Mouse (Mus musculus) CD4-positive, CD25-positive, alpha-beta regulatory T cell, adult 2 months (primary cell): ENCODE measurements around the gene Tspan9.

Source experiments
- DNase-seq: peaks from one replicate; pipeline ENCODE4 v3.0.0-alpha.2; 2012; ENCODE audit warnings: low read depth, low spot score

Gene Tspan9

DNA sequence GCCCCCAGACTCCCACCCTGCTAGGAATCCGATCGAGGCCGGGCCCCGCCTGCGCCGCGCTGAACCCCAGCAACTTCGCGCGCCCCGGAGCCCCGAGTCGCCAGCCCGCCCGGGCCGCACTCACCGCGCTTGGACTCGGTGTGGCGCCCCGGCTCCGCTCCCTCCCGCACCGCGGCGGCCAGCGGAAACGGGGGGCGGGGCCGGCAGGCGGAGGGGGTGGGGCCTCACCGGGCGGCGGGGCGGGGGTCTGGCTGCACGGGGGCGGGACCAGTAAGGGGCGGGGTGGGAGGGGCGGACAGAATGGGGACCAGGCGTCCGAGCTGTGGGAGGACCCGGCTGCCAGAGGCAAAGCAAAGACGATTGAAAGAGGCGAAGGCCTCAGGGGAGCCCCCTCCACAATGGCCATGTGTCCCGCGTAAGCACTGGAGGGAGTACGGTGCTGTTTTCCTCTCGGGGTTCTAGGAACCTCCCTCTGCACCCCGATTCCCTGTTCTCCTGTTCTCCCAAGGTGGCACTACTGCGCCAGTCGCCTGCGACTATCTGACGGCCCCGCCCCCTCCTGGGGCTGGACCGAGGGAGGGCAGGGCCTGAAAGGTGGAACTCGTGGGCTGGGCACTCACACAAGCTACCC is at the start of gene Tspan9:
TSS of gene Tspan9 (minus strand) at position 205 of the 631 bp plus-strand sequence.
- DNase-seq, result peak; percentile 58

DNA sequence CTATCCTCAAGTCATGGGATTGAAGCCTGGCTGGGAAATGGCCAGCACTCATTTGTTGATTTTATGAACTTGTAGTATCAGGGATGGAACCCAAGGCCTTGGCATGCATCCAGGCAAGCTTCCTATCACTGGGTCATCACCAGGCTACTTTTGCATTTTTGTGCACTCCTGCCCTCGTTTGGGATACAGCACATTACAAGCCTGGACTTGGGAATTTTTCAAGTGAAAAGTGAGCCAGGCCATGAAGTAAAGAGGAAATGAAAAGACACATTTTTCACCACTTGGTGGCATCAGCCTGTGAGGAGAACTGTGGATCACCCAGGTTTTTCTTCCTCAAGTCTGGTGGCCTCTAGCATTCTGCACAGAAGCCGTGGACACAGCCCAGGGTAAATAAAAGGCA is 40.1 kb upstream of the Tspan9 start:
- DNase-seq, result no peak

DNA sequence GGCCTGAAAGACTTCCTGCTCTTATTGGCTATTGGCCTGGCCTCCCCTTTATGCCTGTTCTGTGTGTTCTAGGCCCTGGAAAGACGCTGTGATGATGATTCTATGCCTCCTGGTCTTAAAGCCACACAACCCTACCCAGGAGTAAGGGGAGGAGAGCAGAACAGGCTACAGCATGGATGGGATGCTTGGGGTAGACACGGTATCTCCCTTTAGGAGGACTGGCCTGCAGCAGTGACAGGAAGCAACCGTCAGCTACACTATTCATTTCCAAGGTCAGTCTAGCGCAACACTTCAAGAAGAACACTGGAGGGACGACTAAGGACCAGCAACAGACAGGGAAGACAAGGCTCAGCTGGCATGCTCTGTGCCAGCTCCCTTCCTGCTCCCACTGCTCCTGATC is 37.8 kb upstream of the Tspan9 start:
- no peak for DNase-seq

DNA sequence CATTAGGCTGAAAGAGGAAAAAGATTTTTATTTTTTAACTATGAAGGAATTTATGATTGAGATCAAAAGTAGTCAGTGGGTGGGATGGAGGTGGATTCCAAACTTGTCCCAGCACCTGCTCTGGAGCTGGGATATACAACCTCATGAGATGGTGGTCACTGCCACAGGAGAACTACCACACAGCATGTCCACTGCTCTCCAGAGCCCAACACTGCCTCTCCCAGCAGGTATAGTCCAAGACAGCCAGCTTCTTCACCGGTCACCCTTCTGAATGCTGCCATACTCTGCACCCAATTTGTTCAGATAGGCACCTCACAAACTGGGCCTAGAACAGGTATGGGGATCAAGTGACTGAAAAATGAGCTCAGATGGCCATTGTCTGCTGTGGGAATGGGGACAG is 36.3 kb upstream of the Tspan9 start:
- DNase-seq, result no peak

DNA sequence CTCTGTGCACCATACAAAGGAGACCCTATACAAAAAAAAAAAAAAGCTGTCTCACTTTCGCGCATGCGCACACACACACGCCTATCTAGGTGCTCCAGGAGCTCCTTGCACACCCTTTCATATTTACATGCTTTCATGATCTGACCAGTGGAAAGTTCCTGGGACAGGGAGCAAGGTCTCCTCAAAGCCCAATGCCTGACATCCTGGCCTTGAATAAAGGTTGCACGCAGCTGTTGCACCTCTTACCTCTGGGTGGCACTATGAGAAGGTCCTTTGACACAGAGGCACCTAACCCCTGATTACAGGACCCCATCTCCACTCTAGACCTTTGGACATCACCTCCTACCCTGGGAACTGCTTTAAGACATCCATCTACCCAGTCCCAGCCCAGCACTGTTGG is 35.9 kb upstream of the Tspan9 start:
- peak; percentile 3 for DNase-seq

DNA sequence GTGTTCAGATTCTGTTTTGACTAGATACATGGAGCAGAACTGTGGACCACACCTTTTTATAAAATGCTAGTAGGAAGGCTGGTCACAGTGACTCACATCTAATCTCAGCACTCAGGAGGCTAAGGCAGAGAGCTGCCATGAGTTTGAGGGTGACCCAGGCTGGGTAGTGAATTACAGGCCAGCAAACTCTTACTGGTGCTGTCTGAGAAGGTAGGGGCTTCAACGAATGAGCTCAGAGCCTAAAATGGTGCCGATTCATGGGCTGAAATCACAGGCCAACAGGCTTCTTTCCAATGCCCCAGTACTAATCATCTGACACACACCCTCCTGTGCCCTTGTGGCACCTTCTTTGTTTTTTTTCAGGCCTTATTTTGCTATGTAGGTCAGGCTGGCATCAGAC is 35.3 kb upstream of the Tspan9 start:
- no peak for DNase-seq

DNA sequence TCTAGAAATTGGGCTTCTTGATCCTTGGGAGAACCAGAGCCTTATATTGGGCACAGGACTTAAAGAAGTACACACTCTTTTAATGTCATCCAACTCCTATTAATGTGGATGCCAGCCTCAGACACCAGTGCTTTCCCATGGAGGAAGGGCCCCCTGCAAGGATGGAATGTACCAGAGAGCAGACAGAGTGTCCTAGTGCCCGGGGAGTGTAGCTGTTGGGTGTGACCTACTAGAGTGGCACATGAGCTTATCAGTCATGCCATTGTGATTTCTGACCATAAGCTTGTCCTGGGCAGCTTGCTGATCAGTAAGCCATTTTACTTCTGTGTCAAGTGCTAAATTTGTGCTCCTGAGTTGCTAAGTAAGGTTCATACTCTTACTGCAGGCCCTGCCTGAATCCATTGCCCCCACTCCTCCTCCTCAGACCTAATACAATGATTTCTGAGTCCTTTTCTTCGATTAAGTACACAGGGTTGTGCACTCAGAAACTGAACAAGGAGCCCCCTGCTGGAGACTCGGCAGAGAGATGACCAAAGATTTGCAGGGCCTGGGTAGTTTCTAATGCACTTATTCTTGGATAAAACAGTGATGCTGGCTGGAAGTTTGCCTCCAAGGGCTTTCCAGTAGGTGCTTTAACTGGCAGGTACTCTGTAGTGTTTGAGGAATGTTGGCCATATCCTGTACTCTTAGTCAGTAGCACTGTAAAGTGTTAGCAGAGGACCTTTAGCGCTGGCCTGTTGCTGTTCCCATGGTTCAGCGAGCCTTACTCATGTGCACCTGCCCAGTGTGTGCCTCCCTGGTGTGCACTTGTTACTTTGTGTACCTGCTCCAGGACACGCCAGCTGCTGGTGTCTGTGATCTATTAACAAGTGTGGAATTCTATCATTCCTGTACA is 25.6 kb upstream of the Tspan9 start:
- DNase-seq, result no peak

DNA sequence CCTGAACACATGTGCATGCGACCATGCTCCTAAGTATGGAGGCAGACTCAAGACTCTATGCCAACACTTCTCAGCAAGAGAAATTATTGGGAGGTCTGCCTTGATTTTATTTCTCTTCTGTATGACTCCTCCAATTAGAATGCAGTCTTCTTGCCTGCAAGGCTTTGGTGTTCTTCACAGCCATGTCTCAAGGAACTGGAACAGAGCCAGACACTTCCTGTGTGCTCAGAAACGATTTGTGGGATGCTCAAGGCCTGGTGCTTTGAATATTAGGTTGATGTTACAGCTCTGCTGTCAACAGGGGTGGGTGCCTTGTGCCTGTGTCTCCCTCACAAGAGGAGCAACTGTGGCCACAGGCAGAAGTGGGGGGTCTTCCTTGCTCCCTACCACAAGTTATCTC is 22.2 kb upstream of the Tspan9 start:
- DNase-seq, result no peak

DNA sequence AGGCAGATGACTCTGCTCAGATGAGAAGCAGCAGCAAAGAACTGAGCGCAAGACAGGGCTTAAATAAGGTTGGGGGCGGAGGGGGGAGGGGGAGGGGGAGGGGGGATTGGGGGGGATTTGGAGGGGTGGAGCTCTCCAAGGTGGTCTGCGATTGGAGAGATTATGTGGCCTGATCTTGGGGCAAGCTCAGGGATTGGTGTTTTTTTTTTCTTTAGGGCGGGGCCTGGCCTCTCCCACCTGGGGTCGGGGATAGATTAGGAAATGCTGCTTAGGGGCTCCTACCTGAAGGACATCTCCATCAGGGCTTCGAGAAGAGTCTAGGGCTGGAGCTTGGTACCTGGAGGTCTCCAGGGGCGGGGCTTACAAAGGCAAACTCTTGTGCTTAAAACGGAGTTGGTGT is 21.2 kb upstream of the Tspan9 start:
- no peak for DNase-seq

DNA sequence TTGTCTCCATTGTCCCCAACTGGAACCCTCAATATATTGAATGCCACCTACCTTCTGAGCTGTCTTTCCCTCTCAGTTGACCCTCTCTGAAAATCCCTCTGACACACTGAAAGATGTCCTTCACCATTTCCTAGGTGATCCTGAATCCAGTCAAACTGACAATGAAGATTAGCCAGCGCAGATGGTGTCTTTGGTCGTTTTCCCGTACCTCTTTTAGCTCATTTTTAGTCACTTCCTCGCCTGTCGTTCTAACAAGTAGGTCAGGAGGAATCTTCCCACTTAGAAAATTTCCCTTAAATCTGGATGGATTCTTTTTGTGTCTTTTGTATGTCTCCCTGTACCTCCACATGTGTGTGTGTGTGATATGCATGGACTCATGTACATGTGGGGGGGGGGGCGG is 15.7 kb upstream of the Tspan9 start:
- no peak for DNase-seq

DNA sequence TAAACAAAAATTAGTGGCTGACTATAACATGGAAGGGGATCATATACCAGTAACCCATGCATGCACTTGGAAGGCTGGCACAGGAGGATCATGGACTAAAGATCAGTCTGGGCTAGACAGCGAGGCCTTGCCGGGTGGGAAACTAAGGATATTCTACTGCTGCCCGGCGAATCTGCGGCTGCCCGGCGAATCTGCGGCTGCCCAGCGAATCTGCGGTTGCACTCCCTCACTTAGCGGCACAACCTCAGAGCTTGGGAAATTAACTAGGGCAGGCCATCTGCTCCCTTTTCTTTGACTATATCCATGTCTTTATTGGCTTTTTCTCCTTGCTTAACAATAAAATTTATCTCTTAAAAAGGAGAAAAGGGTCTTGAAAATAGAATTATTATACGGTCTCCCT is 14.6 kb upstream of the Tspan9 start:
- no peak for DNase-seq

DNA sequence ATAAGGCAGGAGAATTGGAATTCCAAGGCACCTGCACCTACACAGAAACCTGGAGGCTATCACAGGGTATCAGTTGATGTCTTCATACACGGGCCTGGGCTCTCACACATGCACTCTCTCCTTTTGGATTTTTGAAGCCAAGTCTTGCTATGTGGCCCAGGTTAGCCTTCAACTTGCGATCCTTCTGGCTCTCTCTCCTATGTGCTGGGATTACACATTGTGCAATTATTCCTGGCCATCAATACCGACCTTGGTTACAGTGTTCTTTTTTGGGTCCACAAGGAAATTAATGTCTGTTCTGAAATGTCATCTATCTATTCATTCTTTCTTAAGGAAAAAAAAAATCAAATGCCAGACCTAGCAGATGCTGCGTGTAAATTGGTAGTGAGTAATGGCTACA is 13.1 kb upstream of the Tspan9 start:
- no peak for DNase-seq

DNA sequence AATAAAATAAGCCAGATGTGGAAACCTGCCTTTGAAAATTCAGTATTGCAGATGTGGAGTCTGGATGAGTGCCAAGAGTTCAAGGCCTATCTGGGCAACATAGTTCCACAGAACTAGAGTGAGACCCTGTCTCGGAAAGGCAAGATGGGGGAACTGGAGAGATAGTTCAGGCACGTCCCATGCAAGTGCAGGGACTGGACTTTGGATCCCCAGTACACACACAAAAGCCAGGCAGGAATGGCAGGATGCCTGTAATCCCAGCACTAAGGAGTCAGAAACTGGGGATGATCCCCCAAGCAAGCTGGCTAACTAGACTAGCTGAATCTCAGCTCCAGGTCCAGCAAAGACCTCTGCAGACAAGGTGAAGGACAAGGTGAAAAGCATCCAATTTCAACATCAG is 12.5 kb upstream of the Tspan9 start:
- DNase-seq, result no peak

DNA sequence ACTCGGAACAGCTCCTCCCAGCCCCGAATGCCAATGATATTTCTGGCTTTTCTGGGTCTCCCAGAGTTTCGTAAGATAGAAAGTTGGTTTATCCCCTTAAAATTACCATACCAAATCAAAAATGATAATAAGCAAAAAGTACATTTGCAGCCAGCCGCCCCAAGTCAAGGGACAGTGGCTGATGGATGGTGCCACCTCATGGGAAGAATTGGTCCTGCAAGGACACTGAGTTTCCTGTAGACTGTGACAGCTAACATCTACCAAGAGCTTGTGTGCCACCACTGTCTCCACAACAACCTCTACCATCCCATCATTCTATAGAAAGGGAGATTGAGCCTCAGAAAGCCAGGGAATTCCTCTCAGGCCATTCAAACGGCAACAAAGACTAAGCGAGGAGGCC is 2.4 kb upstream of the Tspan9 start:
- peak; percentile 11 for DNase-seq

DNA sequence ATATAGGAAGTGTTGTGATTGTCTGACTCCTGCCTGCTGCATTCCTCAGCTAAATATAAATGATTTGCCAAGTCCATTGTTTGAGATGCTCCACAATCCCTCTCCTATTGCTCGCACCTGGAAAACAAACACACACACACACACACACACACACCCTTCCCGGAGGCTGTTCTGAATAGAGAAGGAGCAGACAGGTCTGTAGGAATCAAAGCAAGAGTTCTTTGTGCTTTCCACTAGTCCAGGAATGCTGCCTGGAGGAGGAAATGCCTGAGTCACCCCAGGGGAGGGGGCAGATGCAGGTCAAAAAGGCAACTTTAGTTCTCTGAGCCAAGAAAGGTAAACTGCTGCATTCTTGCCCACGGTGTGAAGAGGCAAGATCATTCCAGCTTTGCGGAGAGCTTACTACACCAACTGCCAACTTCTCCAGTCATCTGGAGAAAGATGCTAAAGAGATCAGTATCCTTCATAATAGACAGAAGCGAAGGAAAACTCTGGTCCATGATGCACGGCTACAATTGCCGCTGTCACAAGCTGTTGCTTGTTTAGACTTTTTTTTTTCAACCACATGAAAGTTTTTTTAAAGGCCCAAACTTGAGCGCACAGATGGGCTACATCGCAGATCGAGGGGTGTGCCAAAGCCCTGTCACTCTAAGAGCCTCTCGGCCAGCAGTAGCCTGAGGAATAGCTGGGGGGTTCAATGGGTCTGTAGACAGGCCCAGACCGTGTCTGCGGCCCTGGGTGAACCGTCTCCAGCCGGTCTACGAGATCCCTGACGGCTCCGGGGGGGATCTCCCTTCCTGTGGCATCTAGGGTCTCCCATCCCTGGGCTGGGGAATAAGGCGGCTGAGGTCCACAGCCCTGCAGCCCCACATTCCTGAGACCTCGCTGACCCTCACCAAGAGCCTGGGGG is 770 bp downstream of the Tspan9 start:
- DNase-seq, result no peak

DNA sequence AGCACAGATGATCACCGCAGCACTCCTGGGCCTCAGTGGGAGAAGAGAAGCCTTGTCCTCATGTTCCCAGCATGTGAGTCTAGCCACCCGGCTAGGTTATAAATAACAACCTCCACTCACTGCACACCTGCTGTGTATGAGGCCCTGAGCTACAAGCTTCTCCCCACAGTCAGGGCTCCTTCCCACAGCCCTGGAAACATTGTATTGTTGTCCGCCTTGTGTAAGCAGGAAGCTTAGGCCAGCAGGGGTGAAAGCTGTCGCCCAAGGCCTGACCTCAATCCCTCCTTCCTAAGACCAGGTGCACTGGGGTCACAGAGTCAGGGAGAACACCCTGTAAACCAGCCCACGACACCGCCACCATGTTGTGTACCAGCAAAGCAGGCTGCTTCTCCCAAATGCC is 2.7 kb downstream of the Tspan9 start:
- DNase-seq, result no peak

DNA sequence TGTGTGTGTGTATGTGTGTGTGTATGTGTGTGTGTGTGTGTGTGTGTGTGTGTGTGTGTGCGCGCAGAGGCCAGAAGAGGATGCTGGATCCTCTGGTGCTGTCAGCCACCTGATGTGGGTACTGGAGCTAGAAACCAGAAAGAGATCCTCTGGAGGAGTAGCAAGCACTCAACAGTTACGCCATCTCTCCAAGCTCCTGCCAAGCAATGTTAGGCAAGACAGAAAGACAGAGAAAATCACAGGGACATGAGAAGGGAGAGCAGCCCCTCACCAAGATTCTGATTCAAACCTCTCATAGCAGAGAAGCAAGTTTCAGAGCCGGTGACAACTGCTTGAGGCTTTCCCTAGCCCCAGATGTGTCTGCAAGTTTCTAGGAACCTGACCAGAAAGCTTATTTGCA is 5.5 kb downstream of the Tspan9 start:
- no peak for DNase-seq

DNA sequence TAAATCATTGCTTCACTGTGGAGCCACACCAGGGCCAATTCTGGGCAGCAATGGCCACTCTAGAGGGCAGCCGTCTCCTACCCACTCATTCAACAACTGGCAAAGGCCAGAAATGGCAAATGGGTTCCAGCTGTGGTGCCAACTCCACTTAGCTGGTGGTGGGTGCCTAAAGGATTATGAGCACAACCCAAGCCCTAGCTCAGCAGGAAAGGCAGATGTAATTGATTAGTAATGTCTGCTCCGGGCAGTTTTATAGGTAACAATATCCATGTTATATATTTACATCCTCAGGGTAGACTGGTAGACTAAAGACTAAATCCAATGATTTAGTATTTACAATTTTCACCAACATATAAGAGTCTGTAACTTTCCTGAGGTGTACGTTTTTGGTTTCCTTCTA is 6.7 kb downstream of the Tspan9 start:
- DNase-seq, result no peak

DNA sequence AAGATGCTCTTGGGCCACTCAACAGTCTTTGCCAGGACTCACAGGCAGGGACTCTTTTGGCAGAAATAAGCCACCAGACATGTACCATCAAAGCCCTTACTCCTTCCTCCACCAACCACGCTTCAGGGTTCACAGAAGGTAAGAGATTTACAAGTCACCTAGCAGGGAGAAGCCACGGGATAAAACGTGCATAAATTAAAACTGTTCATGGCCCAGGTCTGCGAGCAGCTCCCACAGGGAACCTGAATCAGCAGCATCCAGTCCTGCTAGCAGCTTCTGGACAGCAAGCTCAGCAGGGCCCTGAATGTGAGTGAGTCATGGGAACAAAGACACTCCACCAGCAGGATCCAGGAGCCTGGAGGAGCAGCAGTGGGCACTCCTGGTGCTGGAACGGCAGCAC is 7.9 kb downstream of the Tspan9 start:
- DNase-seq, result no peak

DNA sequence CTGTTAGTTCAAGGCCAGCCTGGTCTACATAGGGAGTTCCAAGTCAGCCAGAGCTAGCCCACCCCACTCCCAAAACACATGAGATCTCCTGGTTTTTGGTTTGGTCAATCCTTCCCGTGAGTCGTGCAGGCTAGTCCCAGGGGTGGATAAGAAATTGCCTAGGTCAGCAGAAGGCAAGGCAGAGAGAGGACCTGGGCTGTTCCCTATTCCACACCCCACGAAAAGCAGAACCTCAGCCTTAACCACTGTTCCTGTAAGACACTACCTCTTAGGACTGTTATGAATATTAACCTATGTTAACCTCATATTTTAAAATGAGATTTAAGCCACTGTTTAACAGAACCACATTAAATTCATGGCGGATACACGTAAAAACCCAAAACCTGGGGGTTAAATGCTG is 8.4 kb downstream of the Tspan9 start:
- no peak for DNase-seq

DNA sequence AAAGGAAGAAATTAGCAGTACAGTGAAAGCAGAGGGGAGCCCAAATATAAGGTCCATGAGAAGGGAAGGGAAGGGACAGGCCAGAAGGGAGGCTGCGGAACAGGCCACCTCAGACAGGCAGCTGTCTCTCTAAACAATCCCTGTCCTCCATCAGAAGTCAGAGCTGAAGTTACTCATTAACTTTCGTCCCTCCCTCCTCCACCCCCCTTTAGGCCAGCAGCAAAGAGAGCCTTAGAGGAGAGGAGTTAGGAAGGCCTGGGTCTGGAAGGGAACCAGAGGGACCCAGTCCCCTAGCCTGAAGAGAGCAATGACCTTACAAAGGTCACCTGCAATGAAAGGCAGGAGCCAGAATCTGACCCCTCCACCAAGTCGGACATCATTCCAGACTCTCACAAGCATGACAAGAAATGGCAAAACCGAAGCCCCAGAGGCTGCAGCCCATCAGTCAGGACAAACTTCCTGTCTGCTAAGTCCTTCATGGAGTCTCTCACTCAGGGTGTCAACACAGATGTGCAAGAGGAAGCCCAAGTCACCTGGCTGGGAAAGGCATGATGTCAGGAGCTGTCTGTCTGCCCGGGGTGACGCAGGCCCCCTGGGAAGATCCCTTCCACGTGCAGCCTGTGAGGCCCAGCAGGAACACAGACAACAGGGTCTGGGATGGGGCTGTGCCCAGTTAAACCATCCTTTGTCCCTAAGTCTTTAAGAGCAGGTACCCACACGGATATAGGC is 9.0 kb downstream of the Tspan9 start:
- no peak for DNase-seq
